Mouse (Mus musculus) urinary bladder, adult 18-20 months (tissue): Measurements from ENCODE around the gene Stk17b.
"Not testable (repeated sequence)": the region's sequence is repeated elsewhere in the genome, so short reads cannot be mapped to it uniquely, and the experiment has no call there.

Experiments
- DNase-seq, 2 experiments: peaks; one replicate each; pipeline ENCODE4 v3.0.0; 2022; ENCODE audit warnings: low spot score in 2 of 2, mixed read lengths in 2 of 2

Gene Stk17b

GRCm38 (mm10) chr1:53782956-53783355 lies 2.1 kb downstream of the Stk17b start:
- DNase-seq: no peak

- DNase-seq: no peak
Measured at GRCm38 (mm10) chr1:53782079-53782478, 2.9 kb downstream of the Stk17b start.

GRCm38 (mm10) chr1:53781311-53781710 lies 3.7 kb downstream of the Stk17b start:
- no peak for DNase-seq

GRCm38 (mm10) chr1:53776176-53776905 lies 8.7 kb downstream of the Stk17b start:
- DNase-seq: no peak

- no peak for DNase-seq
Measured at GRCm38 (mm10) chr1:53775545-53775944, 9.5 kb downstream of the Stk17b start.

GRCm38 (mm10) chr1:53775036-53775435 lies 10.0 kb downstream of the Stk17b start:
- no peak for DNase-seq

- DNase-seq: no peak
Measured at GRCm38 (mm10) chr1:53774571-53774970, 10.5 kb downstream of the Stk17b start.

- no peak for DNase-seq
Measured at GRCm38 (mm10) chr1:53773994-53774393, 11.0 kb downstream of the Stk17b start.

GRCm38 (mm10) chr1:53772967-53773366 lies 12.1 kb downstream of the Stk17b start:
- no peak for DNase-seq

GRCm38 (mm10) chr1:53771476-53771875 lies 13.5 kb downstream of the Stk17b start:
- DNase-seq: no peak

GRCm38 (mm10) chr1:53766112-53766511 lies 18.9 kb downstream of the Stk17b start:
- no peak for DNase-seq

GRCm38 (mm10) chr1:53757316-53757715 lies 27.7 kb downstream of the Stk17b start:
- DNase-seq: no peak

- DNase-seq: not testable (repeated sequence)
Measured at GRCm38 (mm10) chr1:53753501-53753900, 31.5 kb downstream of the Stk17b start.

- no peak for DNase-seq
Measured at GRCm38 (mm10) chr1:53751144-53751543, 33.9 kb downstream of the Stk17b start.

GRCm38 (mm10) chr1:53750697-53751096 lies 34.3 kb downstream of the Stk17b start:
- not testable (repeated sequence) for DNase-seq

GRCm38 (mm10) chr1:53749881-53750385 lies 35.1 kb downstream of the Stk17b start:
- DNase-seq: not testable (repeated sequence)

GRCm38 (mm10) chr1:53748571-53748970 lies 36.5 kb downstream of the Stk17b start:
- DNase-seq: no peak

- no peak for DNase-seq
Measured at GRCm38 (mm10) chr1:53746001-53746400, 39.0 kb downstream of the Stk17b start.

- DNase-seq: no peak
Measured at GRCm38 (mm10) chr1:53741742-53742458, 43.1 kb downstream of the Stk17b start.

GRCm38 (mm10) chr1:53740777-53741336 lies 44.2 kb downstream of the Stk17b start:
- no peak for DNase-seq

- not testable (repeated sequence) for DNase-seq
Measured at GRCm38 (mm10) chr1:53740077-53740776, 44.8 kb downstream of the Stk17b start.

GRCm38 (mm10) chr1:53736583-53736982 lies 48.4 kb downstream of the Stk17b start:
- no peak for DNase-seq
